Mouse (Mus musculus) gastrocnemius, adult 8-10 months (tissue): ENCODE data around the gene Usp43. TPM values are rescaled to one million over a fixed set of nuclear protein-coding genes. Genes with fewer than 3 reads are reported as not detected.

Experiments
- DNase-seq, 2 experiments: peaks; one replicate each; pipeline ENCODE4 v3.0.0; 2022; ENCODE audit warnings: low spot score in 2 of 2
- total RNA-seq, 4 experiments: library from RNA; stranded (reverse); gene quantifications; 2 replicates each; pipeline ENCODE4 v1.2.4; 2022

The Usp43 gene
- total RNA-seq, 4 experiments from 2014 or later, result 0.22 to 0.51 (median 0.29) TPM

GRCm38 (mm10) chr11:67903756-67904155, 18.2 kb downstream of the Usp43 start:
- no peak for DNase-seq

GRCm38 (mm10) chr11:67897064-67897560, 24.8 kb downstream of the Usp43 start:
- DNase-seq, result peak; percentile 65 to 69

GRCm38 (mm10) chr11:67895641-67896040, 26.3 kb downstream of the Usp43 start:
- DNase-seq, result no peak

- DNase-seq, result no peak
These were observed 33.4 kb downstream of the Usp43 start for GRCm38 (mm10) chr11:67888521-67888920.

- no peak for DNase-seq
These were observed 36.0 kb downstream of the Usp43 start for GRCm38 (mm10) chr11:67885921-67886320.

- no peak for DNase-seq
These were observed 56.3 kb downstream of the Usp43 start for GRCm38 (mm10) chr11:67865521-67866197.

GRCm38 (mm10) chr11:67865100-67865499, 56.9 kb downstream of the Usp43 start:
- DNase-seq, result no peak

GRCm38 (mm10) chr11:67861399-67861838, 60.5 kb downstream of the Usp43 start:
- no peak for DNase-seq

- no peak for DNase-seq
These were observed 61.1 kb downstream of the Usp43 start for GRCm38 (mm10) chr11:67860743-67861398.

GRCm38 (mm10) chr11:67858518-67858917, 63.4 kb downstream of the Usp43 start:
- no peak for DNase-seq

GRCm38 (mm10) chr11:67855035-67855434, 66.9 kb downstream of the Usp43 start:
- DNase-seq, result no peak

- no peak for DNase-seq
These were observed 68.0 kb downstream of the Usp43 start for GRCm38 (mm10) chr11:67853996-67854395.

- DNase-seq, result no peak
These were observed 70.2 kb downstream of the Usp43 start for GRCm38 (mm10) chr11:67851770-67852169.

GRCm38 (mm10) chr11:67845193-67845592, 76.8 kb downstream of the Usp43 start:
- DNase-seq, result no peak

- DNase-seq, result no peak
These were observed 82.1 kb downstream of the Usp43 start for GRCm38 (mm10) chr11:67839810-67840209.

GRCm38 (mm10) chr11:67835408-67836078, 86.4 kb downstream of the Usp43 start:
- no peak for DNase-seq

- DNase-seq, result no peak
These were observed 90.1 kb downstream of the Usp43 start for GRCm38 (mm10) chr11:67831820-67832219.

- DNase-seq, result no peak
These were observed 92.4 kb downstream of the Usp43 start for GRCm38 (mm10) chr11:67829530-67829929.

GRCm38 (mm10) chr11:67828360-67829059, 93.4 kb downstream of the Usp43 start:
- DNase-seq, result no peak

GRCm38 (mm10) chr11:67821560-67821959, 100.4 kb downstream of the Usp43 start:
- DNase-seq, result no peak

- no peak for DNase-seq
These were observed 101.7 kb downstream of the Usp43 start for GRCm38 (mm10) chr11:67820221-67820620.

- no peak for DNase-seq
These were observed 102.3 kb downstream of the Usp43 start for GRCm38 (mm10) chr11:67819604-67820003.
